In genomic region chr4:54950136-54950535, GRCm38 (mm10) we compare ENCODE assay signal across 11 mouse cellular contexts. TPM values are rescaled to one million over a fixed set of nuclear protein-coding genes. Genes with fewer than 3 reads are reported as not detected.
A peak's percentile ranks its signal among the peaks of the same experiment; 100 is the strongest.
DNase-seq lines count a peak whose midpoint lies in the region; ATAC-seq and TF ChIP-seq lines count a peak whose summit lies in the region.
"Had no signal": no experiment of that assay in that cellular context is flagged by ENCODE, and none has a peak within 500 bp of the region (broad histone marks: within the 10 kb centered on the region; RNA-seq: fewer than 3 reads in every experiment).

No protein-coding gene starts in this region.

- H3K27me3 ChIP-seq in heart, postnatal 0 days (ENCODE audit: control insufficient read depth, insufficient read depth, low read length): no peaks in the 10 kb centered on the region
- H3K27me3 ChIP-seq in embryonic facial prominence, embryonic 10.5 days (replicated peaks; ENCODE audit: low read depth, poor library complexity, severe bottlenecking): no peaks in the 10 kb centered on the region
- H3K27me3 ChIP-seq in hindbrain, embryonic 11.5 days (ENCODE audit: control insufficient read depth, insufficient read depth, low read length): no peaks in the 10 kb centered on the region
- H3K27me3 ChIP-seq in midbrain, embryonic 13.5 days: no peaks in the 10 kb centered on the region
- H3K27me3 ChIP-seq: CH12.LX had no signal

- no peak for DNase-seq in heart, postnatal 0 days (ENCODE audit: low spot score)
- no peak for DNase-seq in heart, adult 18-20 months
- DNase-seq in embryonic facial prominence, embryonic 10.5 days (ENCODE audit: low spot score): no peak
- DNase-seq in hindbrain, embryonic 11.5 days (ENCODE audit: low spot score): peak; percentile 19
- no peak for DNase-seq in right cerebral cortex, adult 2 months (ENCODE audit: low spot score in 2 of 2)
- no peak for DNase-seq in urinary bladder, postnatal 10 days (ENCODE audit: low spot score)
- DNase-seq: kidney, postnatal 25 days had no signal

- 41% methylated on average over 2 of the region's 2 CpGs for WGBS in heart, postnatal 0 days
- 38% methylated on average over 2 of the region's 2 CpGs for WGBS in embryonic facial prominence, embryonic 10.5 days
- WGBS in hindbrain, embryonic 11.5 days: 37% methylated on average over 2 of the region's 2 CpGs
- 28% methylated on average over 2 of the region's 2 CpGs for WGBS in midbrain, embryonic 13.5 days

- ATAC-seq in heart, postnatal 0 days (ENCODE audit: insufficient read depth, low read depth): no peak
- ATAC-seq in hindbrain, embryonic 11.5 days (ENCODE audit: low FRiP score): no peak
- no peak for ATAC-seq in midbrain, embryonic 13.5 days
- no peak for ATAC-seq in erythroblast, adult 5-6 weeks (replicated peaks; ENCODE audit: low FRiP score, poor library complexity, severe bottlenecking)

- peaks cover 14% of the 10 kb centered on the region for H3K4me1 ChIP-seq in heart, postnatal 0 days (ENCODE audit: control insufficient read depth, insufficient read depth)
- H3K4me1 ChIP-seq in embryonic facial prominence, embryonic 10.5 days: peaks cover 31% of the 10 kb centered on the region
- H3K4me1 ChIP-seq in hindbrain, embryonic 11.5 days (replicated peaks; ENCODE audit: control insufficient read depth, insufficient read depth, low read length): no peaks in the 10 kb centered on the region
- H3K4me1 ChIP-seq in midbrain, embryonic 13.5 days (replicated peaks): peaks cover 50% of the 10 kb centered on the region

- H3K4me3 ChIP-seq in heart, postnatal 0 days (ENCODE audit: low read depth, low read length): no peak overlapping the region
- peak overlapping the region; percentile 86 for H3K4me3 ChIP-seq in embryonic facial prominence, embryonic 10.5 days
- H3K4me3 ChIP-seq in hindbrain, embryonic 11.5 days (ENCODE audit: low read depth, low read length): peak overlapping the region; percentile 88
- peak overlapping the region; percentile 92 for H3K4me3 ChIP-seq in midbrain, embryonic 13.5 days (replicated peaks)
- H3K4me3 ChIP-seq: erythroblast, embryonic 14.5 days had no signal

- H3K9ac ChIP-seq in heart, postnatal 0 days (replicated peaks; ENCODE audit: low read depth, low read length): 0 out of 2 replicates have a peak overlapping the region, but pooled peaks have one; percentile 66
- H3K9ac ChIP-seq in hindbrain, embryonic 11.5 days (ENCODE audit: low read depth, low read length): peak overlapping the region; percentile 97
- H3K9ac ChIP-seq in midbrain, embryonic 13.5 days (replicated peaks): peak overlapping the region; percentile 99

- no peaks in the 10 kb centered on the region for H3K36me3 ChIP-seq in heart, postnatal 0 days (replicated peaks; ENCODE audit: control insufficient read depth, insufficient read depth, low read length)
- H3K36me3 ChIP-seq in embryonic facial prominence, embryonic 10.5 days (replicated peaks): peaks cover 35% of the 10 kb centered on the region
- H3K36me3 ChIP-seq in hindbrain, embryonic 11.5 days (ENCODE audit: control insufficient read depth, insufficient read depth, low read length): no peaks in the 10 kb centered on the region
- H3K36me3 ChIP-seq in midbrain, embryonic 13.5 days: no peaks in the 10 kb centered on the region; the same call in 1 of the 2 replicates

- no peaks in the 10 kb centered on the region for H3K9me3 ChIP-seq in heart, postnatal 0 days (replicated peaks; ENCODE audit: control insufficient read depth, low read length)
- no peaks in the 10 kb centered on the region for H3K9me3 ChIP-seq in embryonic facial prominence, embryonic 10.5 days
- no peaks in the 10 kb centered on the region for H3K9me3 ChIP-seq in hindbrain, embryonic 11.5 days (ENCODE audit: control insufficient read depth, low read length)
- H3K9me3 ChIP-seq in midbrain, embryonic 13.5 days: no peaks in the 10 kb centered on the region

- TF ChIP-seq CTCF in heart, postnatal 0 days (IDR thresholded peaks at IDR 0.05; ENCODE audit: low read depth): no peak

- no peak for TF ChIP-seq EP300 in heart, postnatal 0 days (IDR thresholded peaks at IDR 0.05; ENCODE audit: low read depth)

- peak overlapping the region; percentile 85 for H3K27ac ChIP-seq in heart, postnatal 0 days (ENCODE audit: low read depth)
- peak overlapping the region; percentile 99 for H3K27ac ChIP-seq in embryonic facial prominence, embryonic 10.5 days (replicated peaks)
- H3K27ac ChIP-seq in hindbrain, embryonic 11.5 days (ENCODE audit: low read depth, low read length): peak overlapping the region; percentile 97
- peak overlapping the region; percentile 99 for H3K27ac ChIP-seq in midbrain, embryonic 13.5 days

- peak overlapping the region; percentile 98 for H3K4me2 ChIP-seq in heart, postnatal 0 days (ENCODE audit: low read depth, low read length)
- H3K4me2 ChIP-seq in hindbrain, embryonic 11.5 days (replicated peaks; ENCODE audit: low read depth, low read length): peak overlapping the region; percentile 70
- peak overlapping the region; percentile 92 for H3K4me2 ChIP-seq in midbrain, embryonic 13.5 days (replicated peaks)

RNA-seq across cellular contexts. Expression of gene Zfp462, which starts 5.3 kb away (rescaled TPM):
- 5.5 and 6.6 TPM in 2 replicates for total RNA-seq in heart, postnatal 0 days (2014; rRNA removed; ENCODE audit: low replicate concordance)
- 1.0 and 1.1 TPM in 2 replicates for polyA plus RNA-seq in heart, postnatal 0 days (2015; fragmentation: Nextera tagmentation; extraction: Ambion mirVana)
- 1 to 10 TPM; 2.9 to 4.6 TPM for total RNA-seq in heart, adult 18-20 months (2021)
- 14.8 TPM in 2 replicates for polyA plus RNA-seq in embryonic facial prominence, embryonic 10.5 days (2016; fragmentation: Nextera tagmentation; extraction: Ambion mirVana)
- polyA plus RNA-seq in hindbrain, embryonic 11.5 days (2014; fragmentation: Nextera tagmentation; extraction: Ambion mirVana): 22.8 and 34.8 TPM in 2 replicates
- polyA plus RNA-seq in midbrain, embryonic 13.5 days (2015; fragmentation: Nextera tagmentation; extraction: Ambion mirVana): 22.6 and 23.1 TPM in 2 replicates
- total RNA-seq in erythroblast, adult 5-6 weeks (2015; ENCODE audit: low replicate concordance): 0.84 and 0.96 TPM in 2 replicates
- not detected in 2 replicates for total RNA-seq in erythroblast, adult 5-6 weeks (2017; ENCODE audit: low replicate concordance)
- total RNA-seq: CH12.LX had no signal
- polyA plus RNA-seq: erythroblast, embryonic 14.5 days had no signal
